Mouse (Mus musculus): ENCODE results near the gene Eif5.

DNA sequence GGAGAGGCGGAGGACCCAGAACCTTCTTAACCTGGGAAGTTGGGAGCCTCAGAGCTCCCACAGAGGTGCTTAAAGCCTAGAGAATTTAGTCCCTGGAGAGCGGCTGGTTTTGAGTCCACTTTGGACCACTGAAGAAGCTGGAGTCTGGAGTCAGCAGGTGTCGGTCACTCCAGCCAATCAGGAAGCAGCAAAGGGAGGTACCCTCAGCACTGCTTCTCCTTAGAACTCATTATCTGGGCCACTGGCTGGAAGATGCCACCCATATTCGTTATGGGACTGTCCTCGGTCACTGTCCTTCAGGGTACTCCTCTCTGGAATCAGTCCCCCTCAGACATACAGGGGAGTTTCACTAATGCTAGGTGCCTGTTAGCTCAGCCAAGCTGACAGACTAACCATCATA, 21.9 kb upstream of the Eif5 start:
- TF ChIP-seq POLR2A (IDR thresholded peaks at IDR 0.05; ENCODE audit: borderline replicate concordance, extremely low read depth, low read depth, low read length) = no peak
- TF ChIP-seq CTCF (IDR thresholded peaks at IDR 0.05; ENCODE audit: insufficient read depth, low read length) = no peak
